20 mouse cellular contexts compared by ENCODE assay signal in genomic region chr1:73673191-73673850, GRCm38 (mm10).
DNase-seq lines count a peak whose midpoint lies in the region; ATAC-seq and TF ChIP-seq lines count a peak whose summit lies in the region.
"Had no signal": no experiment of that assay in that cellular context is flagged by ENCODE, and none has a peak within 500 bp of the region (broad histone marks: within the 10 kb centered on the region; RNA-seq: fewer than 3 reads in every experiment).

No protein-coding gene starts in this region.

- no peak overlapping the region for H3K9ac ChIP-seq in forebrain, embryonic 13.5 days
- H3K9ac ChIP-seq in liver, adult 2 months (ENCODE audit: low read depth, low read length) = no peak overlapping the region
- no peak overlapping the region for H3K9ac ChIP-seq in lung, postnatal 0 days (replicated peaks; ENCODE audit: low read depth)
- H3K9ac ChIP-seq: embryonic facial prominence, embryonic 15.5 days; limb, embryonic 15.5 days; liver, postnatal 0 days had no signal

- ATAC-seq in forebrain, embryonic 13.5 days = no peak
- no peak for ATAC-seq in lung, postnatal 0 days
- ATAC-seq: inflammation-experienced regulatory T-cells, adult 6 months; liver, postnatal 0 days had no signal

- peaks cover 16% of the 10 kb centered on the region for H3K4me1 ChIP-seq in forebrain, embryonic 10.5 days
- H3K4me1 ChIP-seq in forebrain, embryonic 13.5 days = peaks cover 9% of the 10 kb centered on the region; the same call in 1 of the 2 replicates
- peaks cover 35% of the 10 kb centered on the region for H3K4me1 ChIP-seq in heart, embryonic 10.5 days
- peaks cover 6% of the 10 kb centered on the region; the same call in 1 of the 2 replicates for H3K4me1 ChIP-seq in liver, adult 2 months (ENCODE audit: control insufficient read depth, insufficient read depth, low read length)
- H3K4me1 ChIP-seq in lung, postnatal 0 days (ENCODE audit: insufficient read depth, low read depth, low read length) = no peaks in the 10 kb centered on the region
- H3K4me1 ChIP-seq: embryonic facial prominence, embryonic 15.5 days; limb, embryonic 15.5 days; megakaryocyte, embryonic 14.5 days had no signal

- no peak overlapping the region for H3K4me3 ChIP-seq in forebrain, embryonic 10.5 days
- no peak overlapping the region for H3K4me3 ChIP-seq in forebrain, embryonic 13.5 days
- no peak overlapping the region for H3K4me3 ChIP-seq in heart, embryonic 10.5 days
- H3K4me3 ChIP-seq in liver, adult 2 months (ENCODE audit: insufficient read depth, low read depth, low read length) = no peak overlapping the region
- no peak overlapping the region for H3K4me3 ChIP-seq in lung, postnatal 0 days (ENCODE audit: low read depth, low read length)
- H3K4me3 ChIP-seq: embryonic facial prominence, embryonic 15.5 days; heart, adult 2 months; limb, embryonic 15.5 days; megakaryocyte, embryonic 14.5 days had no signal

- 17% methylated on average over 4 of the region's 4 CpGs for WGBS in forebrain, embryonic 10.5 days
- WGBS in forebrain, embryonic 13.5 days = 16% methylated on average over 4 of the region's 4 CpGs
- WGBS in heart, embryonic 10.5 days = 33% methylated on average over 4 of the region's 4 CpGs
- WGBS in liver, adult 2 months = 56% methylated on average over 4 of the region's 4 CpGs
- WGBS in lung, postnatal 0 days = 25% methylated on average over 4 of the region's 4 CpGs

- peaks cover 6% of the 10 kb centered on the region; the same call in 1 of the 2 replicates for H3K9me3 ChIP-seq in forebrain, embryonic 10.5 days
- peaks cover 10% of the 10 kb centered on the region; the same call in 1 of the 2 replicates for H3K9me3 ChIP-seq in forebrain, embryonic 13.5 days (replicated peaks)
- no peaks in the 10 kb centered on the region for H3K9me3 ChIP-seq in heart, embryonic 10.5 days
- H3K9me3 ChIP-seq in lung, postnatal 0 days (ENCODE audit: low read length) = no peaks in the 10 kb centered on the region
- H3K9me3 ChIP-seq: limb, embryonic 15.5 days; megakaryocyte, embryonic 14.5 days had no signal

- H3K79me2 ChIP-seq in liver, adult 2 months (ENCODE audit: control insufficient read depth, insufficient read depth, low read length) = no peaks in the 10 kb centered on the region

- H3K36me3 ChIP-seq in forebrain, embryonic 10.5 days (replicated peaks) = no peaks in the 10 kb centered on the region
- no peaks in the 10 kb centered on the region for H3K36me3 ChIP-seq in forebrain, embryonic 13.5 days (ENCODE audit: poor library complexity, severe bottlenecking)
- no peaks in the 10 kb centered on the region for H3K36me3 ChIP-seq in heart, embryonic 10.5 days
- no peaks in the 10 kb centered on the region for H3K36me3 ChIP-seq in liver, adult 2 months (ENCODE audit: control insufficient read depth, insufficient read depth, low read length)
- no peaks in the 10 kb centered on the region for H3K36me3 ChIP-seq in lung, postnatal 0 days (ENCODE audit: insufficient read depth, low read length)
- H3K36me3 ChIP-seq: embryonic facial prominence, embryonic 15.5 days; limb, embryonic 15.5 days had no signal

- DNase-seq in forebrain, embryonic 10.5 days (ENCODE audit: extremely low spot score, low spot score) = no peak
- no peak for DNase-seq in heart, embryonic 10.5 days (ENCODE audit: low spot score)
- no peak for DNase-seq in heart, adult 18-20 months
- peak; percentile 40 for DNase-seq in liver, adult 2 months (ENCODE audit: extremely low read depth, low read depth, low spot score)
- DNase-seq in liver = no peak
- DNase-seq in brain, embryonic 14.5 days (ENCODE audit: low read depth) = peak; percentile 47
- no peak for DNase-seq in lung, postnatal 0 days (ENCODE audit: low spot score)
- DNase-seq: adrenal gland, postnatal 36 days; cerebellum, adult 2 months; heart, adult 2 months; heart, postnatal 10 days; kidney, adult 9 months; kidney, postnatal 36 days; liver, postnatal 0 days; lung, postnatal 14 days had no signal

- TF ChIP-seq CTCF in liver, adult 2 months (IDR thresholded peaks at IDR 0.05; ENCODE audit: low read depth, low read length) = no peak
- no peak for TF ChIP-seq CTCF in brain, embryonic 14.5 days (IDR thresholded peaks at IDR 0.05; ENCODE audit: borderline replicate concordance, extremely low read depth, insufficient read depth, insufficient read length)
- no peak for TF ChIP-seq CTCF in lung, postnatal 0 days (IDR thresholded peaks at IDR 0.05)

- no peak overlapping the region for H3K4me2 ChIP-seq in forebrain, embryonic 13.5 days
- no peak overlapping the region for H3K4me2 ChIP-seq in lung, postnatal 0 days (replicated peaks; ENCODE audit: low read depth, low read length)
- H3K4me2 ChIP-seq: embryonic facial prominence, embryonic 15.5 days; limb, embryonic 15.5 days had no signal

- peak overlapping the region; percentile 51 for H3K27ac ChIP-seq in forebrain, embryonic 10.5 days
- H3K27ac ChIP-seq in forebrain, embryonic 13.5 days = no peak overlapping the region
- H3K27ac ChIP-seq in heart, embryonic 10.5 days = peak overlapping the region; percentile 56; the same call in 1 of the 2 replicates
- no peak overlapping the region for H3K27ac ChIP-seq in liver, adult 2 months (replicated peaks; ENCODE audit: insufficient read depth, low read depth, low read length)
- H3K27ac ChIP-seq in lung, postnatal 0 days (ENCODE audit: low read length) = no peak overlapping the region
- H3K27ac ChIP-seq: embryonic facial prominence, embryonic 15.5 days; heart, adult 2 months; limb, embryonic 15.5 days had no signal

- no peaks in the 10 kb centered on the region for H3K27me3 ChIP-seq in forebrain, embryonic 10.5 days (ENCODE audit: poor library complexity, severe bottlenecking)
- H3K27me3 ChIP-seq in forebrain, embryonic 13.5 days = no peaks in the 10 kb centered on the region
- no peaks in the 10 kb centered on the region for H3K27me3 ChIP-seq in heart, embryonic 10.5 days (ENCODE audit: insufficient read depth, poor library complexity, severe bottlenecking)
- no peaks in the 10 kb centered on the region for H3K27me3 ChIP-seq in liver, adult 2 months (ENCODE audit: control insufficient read depth, insufficient read depth, low read length)
- H3K27me3 ChIP-seq in lung, postnatal 0 days (replicated peaks; ENCODE audit: insufficient read depth, low read length) = no peaks in the 10 kb centered on the region
- H3K27me3 ChIP-seq: embryonic facial prominence, embryonic 15.5 days; limb, embryonic 15.5 days; megakaryocyte, embryonic 14.5 days had no signal

- TF ChIP-seq POLR2A in liver, adult 2 months (IDR thresholded peaks at IDR 0.05; ENCODE audit: extremely low read depth, insufficient read depth, low read length) = no peak
- TF ChIP-seq POLR2A in brain, embryonic 14.5 days (IDR thresholded peaks at IDR 0.05; ENCODE audit: borderline replicate concordance, extremely low read depth, insufficient read depth, insufficient read length, poor library complexity, severe bottlenecking) = no peak

- TF ChIP-seq EP300 in lung, postnatal 0 days (IDR thresholded peaks at IDR 0.05) = no peak

Comparison
In these comparisons a context has a peak if more than half of its experiments do, and no peak if none do; other contexts are left out.
1. DNase-seq: peak in liver, adult 2 months (single experiment) and brain, embryonic 14.5 days (single experiment); none in forebrain, embryonic 10.5 days (single experiment), heart, embryonic 10.5 days (single experiment), heart, adult 18-20 months (0 of 2), liver (single experiment) and lung, postnatal 0 days (single experiment).
2. H3K27ac ChIP-seq: peak in forebrain, embryonic 10.5 days (single experiment) and heart, embryonic 10.5 days (single experiment); none in forebrain, embryonic 13.5 days (single experiment), liver, adult 2 months (single experiment) and lung, postnatal 0 days (single experiment).